Mouse (Mus musculus): ENCODE measurements around the gene Psmd13. TPM values are rescaled to one million over a fixed set of nuclear protein-coding genes. Genes with fewer than 3 reads are reported as not detected.

Gene Psmd13
- polyA plus RNA-seq, 1 experiment = 70.4 TPM

DNA sequence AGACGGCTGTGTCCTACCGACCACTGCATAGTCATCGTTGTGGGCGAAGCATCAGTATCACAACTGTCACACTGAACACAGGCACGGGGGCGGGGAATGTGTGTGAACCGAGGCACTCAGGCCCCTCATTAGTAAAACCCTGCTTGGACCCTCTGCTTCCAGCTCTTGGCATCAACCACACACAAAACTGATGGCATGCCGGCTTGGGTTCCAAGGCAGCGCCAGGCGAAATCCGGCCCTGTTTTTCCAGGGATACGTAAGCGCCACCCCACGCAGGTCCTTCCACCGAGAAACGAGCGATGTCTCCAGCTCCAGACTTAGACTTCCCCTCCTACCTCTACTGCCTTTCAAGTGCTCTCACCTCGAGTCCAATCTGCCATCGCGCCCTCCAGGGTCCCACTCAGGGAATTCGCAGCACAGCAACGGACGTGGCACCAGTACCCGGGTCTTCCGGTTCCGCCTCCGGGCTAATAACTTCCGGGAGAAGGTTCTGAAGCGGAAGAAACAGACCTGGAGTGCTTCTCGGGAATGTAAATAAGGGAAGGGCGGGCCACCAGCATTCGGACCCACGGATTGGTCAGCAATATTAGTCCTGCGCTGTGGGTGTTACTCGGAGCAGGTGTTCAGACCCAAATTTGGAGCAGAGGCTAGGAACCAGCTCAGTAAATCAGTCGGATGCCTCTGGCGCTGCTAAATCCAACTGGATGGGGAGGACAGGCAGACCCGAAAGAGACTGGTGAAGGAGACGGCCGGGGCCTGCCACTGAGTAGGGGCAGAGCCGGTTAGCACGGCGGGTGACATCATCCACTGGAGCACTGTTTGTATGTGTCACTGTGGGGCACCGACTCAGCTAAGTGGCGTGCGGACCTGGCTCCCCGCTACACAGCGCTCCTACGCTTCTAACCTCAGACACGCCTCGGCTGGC is 25.6 kb upstream of the Psmd13 start, which contains the start of gene Gm45785:
TSS of gene Gm45785 (minus strand) at position 472 of the 925 bp plus-strand sequence.
- Histone ChIP-seq H3K4me3 (replicated peaks; ENCODE audit: extremely low read depth, low read depth, low read length) (peak within 1 kb of the TSS; percentile 94), H3K4me1 (ENCODE audit: control insufficient read depth, insufficient read depth, low read length) (peaks cover 14% of the 10 kb centered on the region)
- TF ChIP-seq POLR2A (IDR thresholded peaks at IDR 0.05; ENCODE audit: borderline replicate concordance, extremely low read depth, low read depth, low read length) = peak; percentile 65; the same call in 1 of the 2 replicates
- no peak for TF ChIP-seq CTCF (IDR thresholded peaks at IDR 0.05; ENCODE audit: insufficient read depth, low read length)
- DNase-seq = peak; percentile 86
- WGBS = under 1% methylated on average over 51 of the region's 51 CpGs

DNA sequence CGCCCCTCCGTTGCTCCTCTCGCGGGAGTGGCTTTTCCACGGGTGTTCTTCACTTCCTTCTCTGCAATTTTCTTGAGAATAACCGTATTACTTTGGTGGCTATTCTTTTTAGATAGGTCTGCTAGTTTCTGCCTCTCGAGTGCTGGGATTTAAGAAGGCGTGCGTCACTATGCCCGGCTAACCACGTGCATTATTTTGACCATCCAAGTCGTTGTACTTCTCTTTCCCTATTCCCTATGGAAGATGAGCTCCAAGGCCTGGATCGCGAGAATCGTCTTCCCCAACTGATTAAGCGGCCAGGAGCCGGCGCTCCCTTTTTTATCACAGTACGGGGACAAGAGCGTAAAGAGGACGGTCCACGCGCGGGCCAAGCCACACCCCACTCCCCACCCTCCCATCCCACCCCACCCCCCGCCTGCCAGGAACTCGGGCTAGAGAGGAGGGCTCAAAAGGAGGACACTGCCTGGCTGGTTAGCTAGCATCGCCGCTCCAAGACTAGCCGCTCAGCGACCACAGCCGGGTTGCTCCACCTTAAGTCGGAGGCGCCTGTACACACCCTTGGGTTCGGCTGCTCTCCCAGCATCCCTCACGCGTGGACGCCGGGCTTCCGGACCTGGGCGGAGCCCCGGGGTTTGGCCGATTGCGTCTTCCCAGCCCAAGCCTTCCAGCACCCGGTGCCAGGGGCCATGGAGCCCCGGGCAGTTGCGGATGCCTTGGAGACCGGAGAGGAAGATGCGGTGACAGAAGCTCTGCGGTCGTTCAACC is 24.8 kb upstream of the Psmd13 start, which contains the start of gene Ric8a:
TSS of gene Ric8a (plus strand) at position 173 of the 765 bp plus-strand sequence.
- TF ChIP-seq CTCF (IDR thresholded peaks at IDR 0.05; ENCODE audit: insufficient read depth, low read length) (no peak), POLR2A (IDR thresholded peaks at IDR 0.05; ENCODE audit: borderline replicate concordance, extremely low read depth, low read depth, low read length) (peak; percentile 89)
- H3K4me1 ChIP-seq (ENCODE audit: control insufficient read depth, insufficient read depth, low read length) = peaks cover 14% of the 10 kb centered on the region
- DNase-seq = peak; percentile 92
- WGBS = under 1% methylated on average over 50 of the region's 50 CpGs
- peak within 1 kb of the TSS; percentile 94 for H3K4me3 ChIP-seq (replicated peaks; ENCODE audit: extremely low read depth, low read depth, low read length)

DNA sequence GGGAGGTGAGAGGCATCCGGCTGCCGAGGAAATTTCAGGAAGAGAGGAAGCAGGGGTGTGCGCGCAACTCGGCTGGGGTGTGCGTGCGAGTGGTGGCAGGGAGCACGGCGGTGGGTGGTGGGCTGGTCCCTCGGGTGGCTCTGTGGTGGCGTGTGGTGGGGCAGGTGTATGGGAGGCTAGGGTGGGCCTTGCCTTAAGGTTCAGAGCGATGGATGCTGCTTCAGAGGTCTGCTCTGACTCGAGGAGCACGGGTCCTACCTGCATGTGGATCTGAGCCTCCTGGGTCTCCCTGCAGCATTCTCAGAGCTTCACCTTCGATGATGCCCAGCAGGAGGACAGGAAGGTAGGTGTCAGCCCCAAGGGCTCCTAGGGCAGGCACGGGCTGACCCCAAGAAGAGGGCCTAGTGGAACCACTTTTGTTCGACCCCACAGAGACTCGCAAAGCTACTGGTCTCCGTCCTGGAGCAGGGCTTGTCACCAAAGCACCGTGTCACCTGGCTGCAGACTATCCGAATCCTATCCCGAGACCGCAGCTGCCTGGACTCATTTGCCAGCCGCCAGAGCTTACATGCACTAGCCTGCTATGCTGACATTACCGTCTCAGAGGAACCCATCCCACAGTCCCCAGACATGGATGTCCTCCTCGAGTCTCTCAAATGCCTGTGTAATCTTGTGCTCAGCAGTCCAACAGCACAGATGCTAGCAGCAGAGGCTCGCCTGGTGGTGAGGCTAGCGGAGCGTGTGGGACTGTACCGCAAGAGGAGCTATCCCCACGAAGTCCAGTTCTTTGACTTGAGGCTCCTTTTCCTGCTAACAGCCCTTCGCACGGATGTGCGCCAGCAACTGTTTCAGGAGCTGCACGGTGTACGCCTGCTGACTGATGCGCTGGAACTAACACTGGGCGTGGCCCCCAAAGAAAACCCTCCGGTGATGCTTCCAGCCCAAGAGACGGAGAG is 23.9 kb upstream of the Psmd13 start, which contains the start of gene Bet1l:
TSS of gene Bet1l (minus strand) at position 28 of the 956 bp plus-strand sequence.
- DNase-seq = no peak
- WGBS = 25% methylated on average over 40 of the region's 40 CpGs
- TF ChIP-seq CTCF (IDR thresholded peaks at IDR 0.05; ENCODE audit: insufficient read depth, low read length) (no peak), POLR2A (IDR thresholded peaks at IDR 0.05; ENCODE audit: borderline replicate concordance, extremely low read depth, low read depth, low read length) (no peak)
- peak within 1 kb of the TSS; percentile 94 for H3K4me3 ChIP-seq (replicated peaks; ENCODE audit: extremely low read depth, low read depth, low read length)
- peaks cover 14% of the 10 kb centered on the region for H3K4me1 ChIP-seq (ENCODE audit: control insufficient read depth, insufficient read depth, low read length)

DNA sequence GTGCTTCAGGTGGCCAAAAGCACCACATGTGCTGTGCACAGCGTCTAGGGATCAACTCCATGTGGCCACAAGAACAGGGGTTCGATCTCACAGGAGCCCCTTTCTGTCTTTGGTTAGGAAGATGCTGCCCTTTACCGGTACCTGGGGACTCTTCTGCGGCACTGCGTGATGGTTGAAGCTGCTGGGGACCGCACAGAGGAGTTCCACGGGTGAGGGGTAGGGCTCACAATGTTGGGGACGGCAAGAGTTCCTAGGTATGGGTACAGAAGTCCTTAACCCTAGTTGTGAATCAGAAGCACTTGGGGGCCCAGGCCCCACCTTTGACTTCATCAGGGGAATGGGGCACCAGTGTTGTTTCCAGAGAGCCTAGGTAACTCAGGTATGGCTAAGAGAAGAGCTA is 23.0 kb upstream of the Psmd13 start:
- no peak overlapping the region for H3K4me3 ChIP-seq (replicated peaks; ENCODE audit: extremely low read depth, low read depth, low read length)
- DNase-seq = no peak
- WGBS = 95% methylated on average over 8 of the region's 8 CpGs
- TF ChIP-seq CTCF (IDR thresholded peaks at IDR 0.05; ENCODE audit: insufficient read depth, low read length) = no peak
- TF ChIP-seq POLR2A (IDR thresholded peaks at IDR 0.05; ENCODE audit: borderline replicate concordance, extremely low read depth, low read depth, low read length) = no peak
- peaks cover 14% of the 10 kb centered on the region for H3K4me1 ChIP-seq (ENCODE audit: control insufficient read depth, insufficient read depth, low read length)

DNA sequence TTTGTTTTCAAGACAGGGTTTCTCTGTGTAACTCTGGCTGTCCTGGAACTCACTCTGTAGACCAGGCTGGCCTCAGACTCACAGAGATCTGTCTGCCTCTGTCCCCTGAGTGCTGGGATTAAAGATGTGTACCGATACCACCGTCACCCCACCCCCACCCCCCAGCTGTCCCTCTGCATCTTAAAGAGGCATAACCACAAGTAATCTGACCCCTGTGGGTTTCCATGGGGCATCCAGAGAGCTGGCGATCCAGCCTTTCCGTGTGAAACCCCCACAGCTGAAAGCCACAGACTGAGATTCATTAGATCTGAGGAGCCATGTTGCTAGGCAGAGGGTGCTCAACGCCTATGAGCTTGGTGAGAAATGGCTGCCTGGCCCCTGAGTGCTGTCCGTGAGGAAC is 21.8 kb upstream of the Psmd13 start:
- Histone ChIP-seq H3K4me3 (replicated peaks; ENCODE audit: extremely low read depth, low read depth, low read length) (no peak overlapping the region), H3K4me1 (ENCODE audit: control insufficient read depth, insufficient read depth, low read length) (peaks cover 13% of the 10 kb centered on the region)
- TF ChIP-seq POLR2A (IDR thresholded peaks at IDR 0.05; ENCODE audit: borderline replicate concordance, extremely low read depth, low read depth, low read length) (no peak), CTCF (IDR thresholded peaks at IDR 0.05; ENCODE audit: insufficient read depth, low read length) (no peak)
- no peak for DNase-seq
- 77% methylated on average over 6 of the region's 6 CpGs for WGBS

DNA sequence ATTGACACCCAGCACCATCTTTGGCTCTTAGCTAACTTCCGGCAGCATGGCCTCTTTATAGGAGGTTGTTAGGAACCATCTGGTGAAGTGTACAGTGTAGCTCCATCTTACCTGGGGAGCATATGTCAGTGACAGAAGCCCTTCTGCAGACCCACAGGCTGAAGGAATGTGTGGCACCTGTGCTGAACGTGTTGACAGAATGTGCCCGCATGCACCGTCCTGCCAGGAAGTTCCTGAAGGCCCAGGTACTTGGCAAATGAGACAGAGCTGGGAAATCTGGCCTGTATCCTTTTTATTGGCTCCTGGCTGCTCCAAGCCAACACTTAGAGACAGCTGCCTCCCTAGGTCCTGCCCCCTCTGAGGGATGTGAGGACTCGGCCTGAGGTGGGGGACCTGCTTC is 21.0 kb upstream of the Psmd13 start:
- 81% methylated on average over 5 of the region's 5 CpGs for WGBS
- no peak for DNase-seq
- TF ChIP-seq POLR2A (IDR thresholded peaks at IDR 0.05; ENCODE audit: borderline replicate concordance, extremely low read depth, low read depth, low read length) = no peak
- H3K4me1 ChIP-seq (ENCODE audit: control insufficient read depth, insufficient read depth, low read length) = peaks cover 9% of the 10 kb centered on the region
- no peak overlapping the region for H3K4me3 ChIP-seq (replicated peaks; ENCODE audit: extremely low read depth, low read depth, low read length)

DNA sequence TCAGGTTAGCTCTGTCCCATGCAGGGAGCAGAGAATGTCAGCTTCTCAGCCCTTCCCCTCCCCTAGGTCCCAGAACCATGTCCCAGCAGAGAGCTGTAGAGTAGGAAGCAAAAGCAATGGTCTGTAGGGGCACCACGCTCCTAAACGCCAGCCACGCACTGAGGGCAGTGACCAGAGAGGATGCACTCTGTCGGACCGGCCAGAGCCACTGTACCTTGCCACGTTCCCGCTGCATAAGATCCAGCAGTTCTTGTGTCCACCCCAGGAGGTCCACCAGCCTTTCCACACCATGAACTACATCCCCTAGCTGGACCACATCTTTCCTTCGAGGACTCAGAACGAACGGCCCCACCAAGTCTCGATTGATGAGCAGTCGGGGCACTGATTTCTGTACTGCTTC is 17.0 kb upstream of the Psmd13 start:
- H3K4me1 ChIP-seq (ENCODE audit: control insufficient read depth, insufficient read depth, low read length) = no peaks in the 10 kb centered on the region

DNA sequence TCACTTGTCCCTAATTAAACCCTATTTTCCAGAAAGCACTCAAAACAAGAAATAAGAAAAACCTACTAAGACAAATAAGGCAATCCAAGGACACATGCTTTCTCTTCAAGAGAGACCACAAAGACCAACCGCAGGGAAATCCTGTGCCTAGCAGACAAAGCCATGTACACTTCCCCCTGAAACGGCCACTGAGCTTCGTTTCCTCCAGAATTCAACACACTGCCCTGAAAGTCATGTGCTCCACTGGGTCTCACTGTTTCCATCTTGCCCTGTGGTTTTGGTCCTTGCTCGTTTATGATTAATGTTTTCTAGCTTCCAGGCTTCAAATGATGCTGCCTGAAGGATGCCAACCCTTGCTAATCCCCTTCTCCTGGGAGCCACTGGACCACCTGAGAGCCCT is 7.5 kb upstream of the Psmd13 start:
- WGBS = 74% methylated on average over 4 of the region's 4 CpGs
- no peak for DNase-seq
- no peak for TF ChIP-seq POLR2A (IDR thresholded peaks at IDR 0.05; ENCODE audit: borderline replicate concordance, extremely low read depth, low read depth, low read length)
- Histone ChIP-seq H3K4me3 (replicated peaks; ENCODE audit: extremely low read depth, low read depth, low read length) (no peak overlapping the region), H3K4me1 (ENCODE audit: control insufficient read depth, insufficient read depth, low read length) (no peaks in the 10 kb centered on the region)

More for the DNA sequence above, 17.0 kb upstream of the Psmd13 start:
- H3K4me3 ChIP-seq (replicated peaks; ENCODE audit: extremely low read depth, low read depth, low read length) = no peak overlapping the region
- DNase-seq = no peak
- whole genome bisulfite sequencing = 83% methylated on average over 12 of the region's 12 CpGs
- TF ChIP-seq POLR2A (IDR thresholded peaks at IDR 0.05; ENCODE audit: borderline replicate concordance, extremely low read depth, low read depth, low read length) (0 out of 2 replicates have a peak, but pooled peaks have one; percentile 8), CTCF (IDR thresholded peaks at IDR 0.05; ENCODE audit: insufficient read depth, low read length) (no peak)
